Mouse (Mus musculus) lung, postnatal 0 days (tissue): ENCODE data around the gene Ube2h. TPM values are rescaled to one million over a fixed set of nuclear protein-coding genes. Genes with fewer than 3 reads are reported as not detected.

Experiments
- ATAC-seq: fragments of 200-750 bp; cut with Nextera tagmentation; 2 replicates; pipeline ENCODE4 v1.8.0; 2017; ENCODE audit warnings: moderate library complexity
- DNase-seq: peaks from one replicate; pipeline ENCODE4 v3.0.0-alpha.2; 2016; ENCODE audit warnings: low spot score
- H3K27ac ChIP-seq: fragments of 300-500 bp; sonication (generic); 2 replicates; pipeline ENCODE4 v1.5.1; 2014; ENCODE audit warnings: antibody characterized with exemption, mild to moderate bottlenecking, low read length, mixed read lengths
- H3K27me3 ChIP-seq: fragments of 300-500 bp; sonication (generic); replicated peaks from 2 replicates; pipeline ENCODE4 v1.6.1; 2014; ENCODE audit warnings: low read length, mixed read lengths; ENCODE audit not compliant: insufficient read depth
- H3K36me3 ChIP-seq: fragments of 300-500 bp; sonication (generic); 2 replicates; pipeline ENCODE4 v1.6.1; 2014; ENCODE audit warnings: low read length, mixed read lengths; ENCODE audit not compliant: insufficient read depth
- H3K4me1 ChIP-seq: fragments of 300-500 bp; sonication (generic); 2 replicates; pipeline ENCODE4 v1.6.1; 2014; ENCODE audit warnings: antibody characterized with exemption, low read depth, low read length, mixed read lengths; ENCODE audit not compliant: insufficient read depth
- H3K4me2 ChIP-seq: fragments of 300-500 bp; sonication (generic); replicated peaks from 2 replicates; pipeline ENCODE4 v1.6.1; 2014; ENCODE audit warnings: low read depth, mild to moderate bottlenecking, low read length, moderate library complexity, mixed read lengths
- H3K4me3 ChIP-seq: fragments of 300-500 bp; sonication (generic); 2 replicates; pipeline ENCODE4 v1.5.1; 2014; ENCODE audit warnings: low read depth, low read length
- H3K9ac ChIP-seq: fragments of 300-500 bp; sonication (generic); replicated peaks from 2 replicates; pipeline ENCODE4 v1.6.1; 2014; ENCODE audit warnings: low read depth, mild to moderate bottlenecking
- H3K9me3 ChIP-seq: fragments of 300-500 bp; sonication (generic); 2 replicates; pipeline ENCODE4 v1.6.1; 2016; ENCODE audit warnings: low read length, mixed read lengths
- CTCF ChIP-seq: IDR thresholded peaks from 2 replicates; pipeline ENCODE4 v1.5.1; 2016; ENCODE audit warnings: antibody characterized with exemption, mild to moderate bottlenecking
- EP300 ChIP-seq: IDR thresholded peaks from 2 replicates; pipeline ENCODE4 v1.6.1; 2016; ENCODE audit warnings: antibody characterized with exemption, mild to moderate bottlenecking, control low read depth
- WGBS: fragments of 180-500 bp; shearing (Covaris S2); extraction: QIAGEN DNeasy Blood & Tissue Kit; methylation state at CpG from one replicate; pipeline ENCODE4 v1.1.7; 2014; 5-methylcytosine and 5-hydroxymethylcytosine counted together
- polyA plus RNA-seq: library from polyadenylated mRNA; unstranded; fragments of >200 nt; fragmentation: Nextera tagmentation; extraction: Ambion mirVana; gene quantifications from 2 replicates; pipeline ENCODE4 v1.2.1, GENCODE M21; 2015

Ube2h gene
- polyA plus RNA-seq, 1 experiment from 2014 or later = 34.5 TPM

- Histone ChIP-seq H3K4me1 (no peaks in the 10 kb centered on the region), H3K27me3 (no peaks in the 10 kb centered on the region), H3K27ac (no peak overlapping the region), H3K36me3 (no peaks in the 10 kb centered on the region; the same call in 1 of the 2 replicates), H3K4me3 (no peak overlapping the region), H3K4me2 (no peak overlapping the region), H3K9ac (no peak overlapping the region), H3K9me3 (no peaks in the 10 kb centered on the region)
- 96% methylated on average over 1 of the region's 1 CpGs for WGBS
- DNase-seq (no peak), ATAC-seq (no peak)
- TF ChIP-seq EP300 (no peak), CTCF (no peak)
Observed at GRCm38 (mm10) chr6:30222321-30222720, 82.0 kb downstream of the Ube2h start.

- Histone ChIP-seq H3K9me3 (no peaks in the 10 kb centered on the region), H3K27ac (no peak overlapping the region), H3K9ac (no peak overlapping the region), H3K4me2 (no peak overlapping the region), H3K27me3 (no peaks in the 10 kb centered on the region), H3K36me3 (no peaks in the 10 kb centered on the region), H3K4me1 (no peaks in the 10 kb centered on the region), H3K4me3 (no peak overlapping the region)
- TF ChIP-seq CTCF (no peak), EP300 (no peak)
- 86% methylated on average over 3 of the region's 3 CpGs for WGBS
- DNase-seq = no peak
- ATAC-seq = no peak
Observed at GRCm38 (mm10) chr6:30217581-30217980, 86.8 kb downstream of the Ube2h start.

GRCm38 (mm10) chr6:30212468-30212867, 91.9 kb downstream of the Ube2h start:
- no peak for TF ChIP-seq CTCF
- no peak for TF ChIP-seq EP300
- H3K36me3 ChIP-seq = no peaks in the 10 kb centered on the region
- H3K4me1 ChIP-seq = no peaks in the 10 kb centered on the region
- H3K27me3 ChIP-seq = no peaks in the 10 kb centered on the region
- no peak overlapping the region for H3K27ac ChIP-seq
- no peaks in the 10 kb centered on the region for H3K9me3 ChIP-seq
- no peak overlapping the region for H3K4me3 ChIP-seq
- ATAC-seq (no peak), DNase-seq (no peak)
- H3K9ac ChIP-seq = no peak overlapping the region
- H3K4me2 ChIP-seq = no peak overlapping the region
- WGBS = 88% methylated on average over 8 of the region's 8 CpGs

- peak; percentile 35 for DNase-seq
- ATAC-seq = no peak
- H3K9ac ChIP-seq = no peak overlapping the region
- no peak for TF ChIP-seq EP300
- no peak for TF ChIP-seq CTCF
- no peaks in the 10 kb centered on the region for H3K4me1 ChIP-seq
- H3K9me3 ChIP-seq = no peaks in the 10 kb centered on the region
- no peak overlapping the region for H3K4me2 ChIP-seq
- H3K4me3 ChIP-seq = no peak overlapping the region
- H3K27ac ChIP-seq = no peak overlapping the region
- H3K27me3 ChIP-seq = no peaks in the 10 kb centered on the region
- WGBS = 53% methylated on average over 16 of the region's 16 CpGs
- H3K36me3 ChIP-seq = no peaks in the 10 kb centered on the region
Observed at GRCm38 (mm10) chr6:30211641-30212455, 92.5 kb downstream of the Ube2h start.

GRCm38 (mm10) chr6:30210788-30211187, 93.6 kb downstream of the Ube2h start:
- H3K4me3 ChIP-seq = no peak overlapping the region
- no peak overlapping the region for H3K9ac ChIP-seq
- ATAC-seq (peak; percentile 37; the same call in 1 of the 2 replicates), DNase-seq (peak; percentile 84)
- peak; percentile 93 for TF ChIP-seq CTCF
- TF ChIP-seq EP300 = no peak
- no peaks in the 10 kb centered on the region for H3K36me3 ChIP-seq
- no peaks in the 10 kb centered on the region for H3K4me1 ChIP-seq
- WGBS = 29% methylated on average over 5 of the region's 5 CpGs
- H3K27ac ChIP-seq = no peak overlapping the region
- no peak overlapping the region for H3K4me2 ChIP-seq
- H3K27me3 ChIP-seq = no peaks in the 10 kb centered on the region
- H3K9me3 ChIP-seq = no peaks in the 10 kb centered on the region

GRCm38 (mm10) chr6:30208844-30209243, 95.5 kb downstream of the Ube2h start:
- TF ChIP-seq EP300 = no peak
- TF ChIP-seq CTCF = no peak
- no peak overlapping the region for H3K4me2 ChIP-seq
- H3K27ac ChIP-seq = no peak overlapping the region
- H3K36me3 ChIP-seq = no peaks in the 10 kb centered on the region
- ATAC-seq (no peak), DNase-seq (no peak)
- no peaks in the 10 kb centered on the region for H3K27me3 ChIP-seq
- no peak overlapping the region for H3K9ac ChIP-seq
- H3K4me3 ChIP-seq = no peak overlapping the region
- no peaks in the 10 kb centered on the region for H3K4me1 ChIP-seq
- H3K9me3 ChIP-seq = no peaks in the 10 kb centered on the region
- 47% methylated on average over 4 of the region's 4 CpGs for WGBS
